Mouse (Mus musculus): ENCODE data around the gene Ubxn6. TPM values are rescaled to one million over a fixed set of nuclear protein-coding genes. Genes with fewer than 3 reads are reported as not detected.
"Not testable (repeated sequence)": the region's sequence is repeated elsewhere in the genome, so short reads cannot be mapped to it uniquely, and the experiment has no call there.

Gene Ubxn6
- polyA plus RNA-seq, 1 experiment from 2014 or later, result 32.7 TPM

DNA sequence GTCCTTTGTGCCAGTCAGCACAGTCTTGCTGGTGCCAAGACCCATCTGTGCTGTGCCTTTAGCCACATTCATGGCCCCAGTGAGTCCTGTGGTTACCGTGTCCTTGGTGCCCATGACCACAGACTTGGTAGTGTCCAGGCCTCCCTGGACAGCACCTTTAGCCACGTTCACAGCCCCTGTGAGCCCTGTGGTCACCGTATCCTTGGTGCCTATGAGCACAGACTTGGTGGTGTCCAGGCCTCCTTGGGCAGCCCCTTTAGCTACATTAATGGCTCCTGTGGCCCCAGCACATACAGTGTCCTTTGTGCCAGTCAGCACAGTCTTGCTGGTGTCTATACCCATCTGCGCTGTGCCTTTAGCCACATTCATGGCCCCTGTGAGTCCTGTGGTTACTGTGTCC is 31.6 kb upstream of the Ubxn6 start:
- H3K27ac ChIP-seq (replicated peaks; ENCODE audit: low read depth, low read length); ATAC-seq (ENCODE audit: low read depth); H3K9me3 ChIP-seq (ENCODE audit: control insufficient read depth, low read length); H3K9ac ChIP-seq (ENCODE audit: low read depth, low read length); H3K4me2 ChIP-seq (ENCODE audit: low read depth, low read length); DNase-seq (ENCODE audit: low spot score); H3K27me3 ChIP-seq (replicated peaks; ENCODE audit: control insufficient read depth, insufficient read depth, low read length); H3K4me3 ChIP-seq (ENCODE audit: low read depth, low read length); H3K4me1 ChIP-seq (ENCODE audit: control insufficient read depth, insufficient read depth, low read length): not testable (repeated sequence)
- H3K36me3 ChIP-seq (ENCODE audit: control insufficient read depth, insufficient read depth, low read length), result peaks cover 26% of the 10 kb centered on the region
- WGBS, result 90% methylated on average over 4 of the region's 4 CpGs

DNA sequence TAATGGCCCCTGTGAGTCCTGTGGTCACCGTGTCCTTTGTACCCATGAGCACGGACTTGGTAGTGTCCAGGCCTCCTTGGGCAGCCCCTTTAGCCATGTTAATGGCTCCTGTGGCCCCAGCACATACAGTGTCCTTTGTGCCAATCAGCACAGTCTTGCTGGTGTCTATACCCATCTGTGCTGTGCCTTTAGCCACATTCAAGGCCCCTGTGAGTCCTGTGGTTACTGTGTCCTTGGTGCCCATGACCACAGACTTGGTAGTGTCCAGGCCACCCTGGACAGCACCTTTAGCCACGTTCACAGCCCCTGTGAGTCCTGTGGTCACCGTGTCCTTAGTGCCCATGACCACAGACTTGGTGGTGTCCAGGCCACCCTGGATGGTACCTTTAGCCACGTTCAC is 30.0 kb upstream of the Ubxn6 start:
- WGBS, result 100% methylated on average over 2 of the region's 5 CpGs
- not testable (repeated sequence) for H3K9ac ChIP-seq (ENCODE audit: low read depth, low read length); H3K4me1 ChIP-seq (ENCODE audit: control insufficient read depth, insufficient read depth, low read length); ATAC-seq (ENCODE audit: low read depth); H3K4me2 ChIP-seq (ENCODE audit: low read depth, low read length); H3K9me3 ChIP-seq (ENCODE audit: control insufficient read depth, low read length); DNase-seq (ENCODE audit: low spot score); H3K27me3 ChIP-seq (replicated peaks; ENCODE audit: control insufficient read depth, insufficient read depth, low read length); H3K4me3 ChIP-seq (ENCODE audit: low read depth, low read length); H3K27ac ChIP-seq (replicated peaks; ENCODE audit: low read depth, low read length)
- H3K36me3 ChIP-seq (ENCODE audit: control insufficient read depth, insufficient read depth, low read length), result peaks cover 42% of the 10 kb centered on the region

DNA sequence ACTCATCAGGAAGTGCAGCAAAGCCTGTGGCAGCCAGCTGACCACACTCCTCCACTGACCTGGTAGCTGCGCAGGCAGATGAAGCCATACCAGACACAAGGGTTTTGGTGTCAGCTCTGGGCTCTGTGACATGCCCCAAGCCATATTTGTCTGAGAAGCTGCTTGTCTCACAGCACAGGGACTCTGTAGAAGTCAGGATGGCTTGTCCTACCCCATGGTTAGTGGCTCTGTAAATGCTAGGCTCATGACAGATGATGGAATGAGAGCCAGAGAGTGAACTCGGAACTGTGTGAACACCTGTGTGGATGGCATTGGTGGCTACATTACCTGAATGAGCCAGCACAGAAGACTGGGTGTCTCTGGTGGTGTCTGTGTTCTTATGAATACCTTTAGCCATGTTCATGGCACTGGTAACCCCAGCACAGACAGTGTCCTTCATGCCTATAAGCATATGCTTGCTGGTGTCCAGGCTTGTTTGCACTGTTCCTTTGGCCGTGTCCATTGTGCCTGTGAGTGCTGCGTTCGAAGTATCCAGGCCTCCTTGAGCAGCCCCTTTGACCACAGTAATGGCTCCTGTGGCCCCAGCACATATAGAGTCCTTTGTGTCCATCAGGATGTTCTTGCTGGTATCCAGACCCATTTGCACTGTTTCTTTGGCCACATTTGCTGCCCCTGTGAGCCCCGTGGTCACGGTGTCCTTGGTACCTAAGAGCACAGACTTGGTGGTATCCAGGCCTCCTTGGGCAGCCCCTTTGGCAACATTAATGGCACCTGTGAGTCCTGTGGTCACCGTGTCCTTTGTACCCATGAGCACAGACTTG is 28.8 kb upstream of the Ubxn6 start:
- no peak overlapping the region for H3K27ac ChIP-seq (replicated peaks; ENCODE audit: low read depth, low read length)
- H3K9me3 ChIP-seq (ENCODE audit: control insufficient read depth, low read length), result no peaks in the 10 kb centered on the region
- ATAC-seq (ENCODE audit: low read depth) (no peak), DNase-seq (ENCODE audit: low spot score) (no peak)
- no peak overlapping the region for H3K4me3 ChIP-seq (ENCODE audit: low read depth, low read length)
- peaks cover 52% of the 10 kb centered on the region for H3K36me3 ChIP-seq (ENCODE audit: control insufficient read depth, insufficient read depth, low read length)
- no peaks in the 10 kb centered on the region for H3K4me1 ChIP-seq (ENCODE audit: control insufficient read depth, insufficient read depth, low read length)
- 93% methylated on average over 8 of the region's 8 CpGs for WGBS
- H3K27me3 ChIP-seq (replicated peaks; ENCODE audit: control insufficient read depth, insufficient read depth, low read length), result no peaks in the 10 kb centered on the region
- H3K9ac ChIP-seq (ENCODE audit: low read depth, low read length), result no peak overlapping the region
- H3K4me2 ChIP-seq (ENCODE audit: low read depth, low read length), result no peak overlapping the region

DNA sequence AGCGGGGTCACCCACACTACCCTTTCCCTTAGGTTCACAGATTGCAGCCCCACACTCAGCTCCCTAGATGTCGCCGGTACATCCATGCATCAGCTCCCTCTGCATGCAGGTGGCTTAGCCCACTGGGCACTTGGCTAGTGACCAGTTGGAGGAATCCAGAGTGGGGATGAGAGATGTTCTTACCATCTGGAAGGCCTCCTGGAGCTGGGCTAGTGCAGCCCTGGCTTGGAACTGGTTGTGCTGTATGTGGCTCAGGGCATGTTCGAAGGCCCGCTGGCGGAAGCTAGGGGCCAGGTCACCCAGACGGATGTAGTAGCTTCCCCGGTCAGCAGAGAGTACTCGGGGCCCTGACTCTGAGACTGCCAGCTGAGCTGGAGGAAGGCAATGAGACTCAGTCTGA is 28.1 kb upstream of the Ubxn6 start:
- no peak overlapping the region for H3K27ac ChIP-seq (replicated peaks; ENCODE audit: low read depth, low read length)
- H3K9me3 ChIP-seq (ENCODE audit: control insufficient read depth, low read length), result no peaks in the 10 kb centered on the region
- no peaks in the 10 kb centered on the region for H3K27me3 ChIP-seq (replicated peaks; ENCODE audit: control insufficient read depth, insufficient read depth, low read length)
- no peak for DNase-seq (ENCODE audit: low spot score)
- ATAC-seq (ENCODE audit: low read depth), result no peak
- 90% methylated on average over 9 of the region's 9 CpGs for WGBS
- no peak overlapping the region for H3K4me2 ChIP-seq (ENCODE audit: low read depth, low read length)
- H3K36me3 ChIP-seq (ENCODE audit: control insufficient read depth, insufficient read depth, low read length), result peaks cover 59% of the 10 kb centered on the region
- H3K9ac ChIP-seq (ENCODE audit: low read depth, low read length), result no peak overlapping the region
- no peak overlapping the region for H3K4me3 ChIP-seq (ENCODE audit: low read depth, low read length)
- H3K4me1 ChIP-seq (ENCODE audit: control insufficient read depth, insufficient read depth, low read length), result no peaks in the 10 kb centered on the region

DNA sequence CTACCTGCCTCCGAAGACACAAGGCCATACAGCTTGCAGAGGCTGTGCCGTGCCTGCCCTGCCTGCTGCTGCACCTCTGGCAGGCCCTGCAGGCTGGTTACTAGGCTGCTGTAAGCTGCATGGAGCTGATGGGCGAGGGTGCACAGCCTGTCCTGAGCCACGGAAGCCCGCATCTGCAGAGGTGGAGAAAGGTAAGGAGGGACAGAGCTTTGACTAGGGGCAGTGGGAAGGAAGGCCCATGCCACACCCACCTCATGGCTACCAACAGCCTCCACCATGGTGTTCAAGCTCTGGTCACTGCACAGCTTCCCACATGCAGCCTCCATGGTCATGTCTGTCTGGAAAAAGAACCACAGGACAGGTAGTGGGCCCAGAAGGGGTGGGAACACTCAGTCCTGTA is 27.3 kb upstream of the Ubxn6 start:
- no peaks in the 10 kb centered on the region for H3K4me1 ChIP-seq (ENCODE audit: control insufficient read depth, insufficient read depth, low read length)
- no peaks in the 10 kb centered on the region for H3K9me3 ChIP-seq (ENCODE audit: control insufficient read depth, low read length)
- no peak overlapping the region for H3K4me2 ChIP-seq (ENCODE audit: low read depth, low read length)
- WGBS, result 100% methylated on average over 5 of the region's 5 CpGs
- H3K27ac ChIP-seq (replicated peaks; ENCODE audit: low read depth, low read length), result no peak overlapping the region
- peaks cover 67% of the 10 kb centered on the region for H3K36me3 ChIP-seq (ENCODE audit: control insufficient read depth, insufficient read depth, low read length)
- H3K27me3 ChIP-seq (replicated peaks; ENCODE audit: control insufficient read depth, insufficient read depth, low read length), result no peaks in the 10 kb centered on the region
- H3K9ac ChIP-seq (ENCODE audit: low read depth, low read length), result no peak overlapping the region
- ATAC-seq (ENCODE audit: low read depth) (no peak), DNase-seq (ENCODE audit: low spot score) (no peak)
- H3K4me3 ChIP-seq (ENCODE audit: low read depth, low read length), result no peak overlapping the region

DNA sequence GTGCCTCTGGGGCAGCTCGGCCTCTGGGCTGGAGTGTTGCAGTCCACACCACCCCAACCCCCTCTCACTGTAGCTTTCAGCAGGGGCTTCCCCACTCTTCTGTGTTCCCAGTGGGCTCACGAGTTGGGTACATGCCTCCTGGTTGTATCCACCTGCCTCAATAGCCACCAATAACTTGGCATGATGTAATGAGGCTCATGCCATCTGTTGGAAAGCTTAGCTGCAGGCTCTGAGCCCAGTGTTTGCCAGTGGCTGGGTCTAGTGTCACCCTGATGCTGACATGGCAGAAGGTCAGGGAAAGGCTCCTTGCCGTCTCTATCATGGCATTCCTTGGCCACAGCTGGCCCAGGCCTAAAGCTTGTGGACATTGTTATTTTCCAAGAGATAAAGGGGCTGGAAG is 26.0 kb upstream of the Ubxn6 start:
- no peak overlapping the region for H3K9ac ChIP-seq (ENCODE audit: low read depth, low read length)
- DNase-seq (ENCODE audit: low spot score), result no peak
- H3K4me1 ChIP-seq (ENCODE audit: control insufficient read depth, insufficient read depth, low read length), result no peaks in the 10 kb centered on the region
- 96% methylated on average over 2 of the region's 3 CpGs for WGBS
- no peak overlapping the region for H3K4me2 ChIP-seq (ENCODE audit: low read depth, low read length)
- peaks cover 81% of the 10 kb centered on the region for H3K36me3 ChIP-seq (ENCODE audit: control insufficient read depth, insufficient read depth, low read length)
- H3K27ac ChIP-seq (replicated peaks; ENCODE audit: low read depth, low read length), result no peak overlapping the region
- no peaks in the 10 kb centered on the region for H3K27me3 ChIP-seq (replicated peaks; ENCODE audit: control insufficient read depth, insufficient read depth, low read length)
- H3K4me3 ChIP-seq (ENCODE audit: low read depth, low read length), result no peak overlapping the region
- no peaks in the 10 kb centered on the region for H3K9me3 ChIP-seq (ENCODE audit: control insufficient read depth, low read length)
- no peak for ATAC-seq (ENCODE audit: low read depth)

DNA sequence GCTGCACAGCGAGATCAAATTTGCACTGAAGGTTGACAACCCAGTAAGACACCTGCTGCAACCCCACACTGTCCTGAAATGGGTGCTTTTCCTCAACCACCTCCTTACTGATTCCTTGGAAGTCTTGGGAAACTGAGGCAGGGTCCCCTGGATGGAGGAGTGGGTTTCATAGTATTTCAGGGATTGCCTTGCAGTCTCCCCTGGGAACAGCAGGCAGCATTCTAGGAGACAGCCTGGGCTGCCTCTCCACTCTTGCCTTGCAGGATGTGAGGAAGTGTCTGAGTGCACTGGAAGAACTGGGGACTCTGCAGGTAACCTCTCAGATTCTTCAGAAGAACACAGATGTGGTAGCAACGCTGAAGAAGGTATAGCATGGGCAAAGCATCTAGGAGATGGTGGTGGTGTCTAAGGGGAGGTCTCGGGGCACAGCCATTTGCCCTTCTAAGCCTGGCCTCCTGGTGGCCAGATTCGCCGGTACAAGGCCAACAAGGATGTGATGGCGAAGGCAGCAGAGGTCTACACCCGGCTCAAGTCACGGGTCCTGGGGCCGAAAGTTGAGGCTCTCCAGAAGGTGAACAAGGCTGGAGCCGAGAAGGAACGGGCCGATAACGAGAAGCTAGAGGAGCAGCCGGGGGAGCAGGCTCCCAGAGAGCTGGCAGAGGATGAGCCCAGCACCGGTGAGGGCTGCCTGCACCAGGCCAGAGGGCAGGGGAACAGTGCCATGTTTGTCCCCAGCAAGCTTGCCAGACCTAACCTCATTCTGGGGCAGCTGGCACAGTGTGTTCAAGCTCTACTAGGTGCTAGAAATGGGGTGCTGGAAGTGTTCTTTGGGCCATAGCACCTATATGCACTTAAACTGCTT is 24.1 kb upstream of the Ubxn6 start:
- ATAC-seq (ENCODE audit: low read depth), result no peak
- H3K9me3 ChIP-seq (ENCODE audit: control insufficient read depth, low read length), result no peaks in the 10 kb centered on the region
- no peak overlapping the region for H3K27ac ChIP-seq (replicated peaks; ENCODE audit: low read depth, low read length)
- peaks cover 90% of the 10 kb centered on the region for H3K36me3 ChIP-seq (ENCODE audit: control insufficient read depth, insufficient read depth, low read length)
- no peak overlapping the region for H3K9ac ChIP-seq (ENCODE audit: low read depth, low read length)
- DNase-seq (ENCODE audit: low spot score), result no peak
- H3K27me3 ChIP-seq (replicated peaks; ENCODE audit: control insufficient read depth, insufficient read depth, low read length), result no peaks in the 10 kb centered on the region
- H3K4me1 ChIP-seq (ENCODE audit: control insufficient read depth, insufficient read depth, low read length), result no peaks in the 10 kb centered on the region
- no peak overlapping the region for H3K4me3 ChIP-seq (ENCODE audit: low read depth, low read length)
- WGBS, result 91% methylated on average over 15 of the region's 15 CpGs
- H3K4me2 ChIP-seq (ENCODE audit: low read depth, low read length), result no peak overlapping the region

DNA sequence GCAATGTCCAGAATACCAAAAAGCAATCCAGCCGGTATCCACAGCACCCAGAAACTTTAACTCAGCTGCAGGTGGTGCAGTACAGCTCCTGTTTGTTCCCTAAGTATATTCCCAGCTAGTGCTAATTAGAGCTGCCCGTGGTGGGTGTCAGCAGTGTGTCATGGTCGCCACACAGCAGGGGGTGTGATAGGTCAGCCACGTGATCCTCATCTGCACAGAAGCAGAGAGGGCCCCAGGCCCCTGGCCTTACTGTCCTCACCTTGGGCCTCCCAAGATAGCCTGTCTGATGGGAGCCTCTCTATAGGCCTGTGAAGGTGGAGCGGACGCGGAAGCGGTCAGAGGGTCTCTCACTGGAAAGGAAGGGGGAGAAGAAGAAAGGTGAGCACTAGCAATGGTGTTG is 23.4 kb upstream of the Ubxn6 start:
- no peak for DNase-seq (ENCODE audit: low spot score)
- no peaks in the 10 kb centered on the region for H3K9me3 ChIP-seq (ENCODE audit: control insufficient read depth, low read length)
- H3K4me1 ChIP-seq (ENCODE audit: control insufficient read depth, insufficient read depth, low read length), result no peaks in the 10 kb centered on the region
- H3K27ac ChIP-seq (replicated peaks; ENCODE audit: low read depth, low read length), result no peak overlapping the region
- no peak overlapping the region for H3K4me2 ChIP-seq (ENCODE audit: low read depth, low read length)
- H3K36me3 ChIP-seq (ENCODE audit: control insufficient read depth, insufficient read depth, low read length), result peaks cover 90% of the 10 kb centered on the region
- WGBS, result 92% methylated on average over 8 of the region's 8 CpGs
- no peak for ATAC-seq (ENCODE audit: low read depth)
- no peak overlapping the region for H3K9ac ChIP-seq (ENCODE audit: low read depth, low read length)
- no peak overlapping the region for H3K4me3 ChIP-seq (ENCODE audit: low read depth, low read length)
- H3K27me3 ChIP-seq (replicated peaks; ENCODE audit: control insufficient read depth, insufficient read depth, low read length), result no peaks in the 10 kb centered on the region
